Mouse (Mus musculus): ENCODE measurements at regions not wholly inside any gene's neighbourhood (a gene's known extent, or its start where the extent isn't known, plus 50 kb on each side); places are given as distances from the start of the nearest gene placed in this dataset.

DNA sequence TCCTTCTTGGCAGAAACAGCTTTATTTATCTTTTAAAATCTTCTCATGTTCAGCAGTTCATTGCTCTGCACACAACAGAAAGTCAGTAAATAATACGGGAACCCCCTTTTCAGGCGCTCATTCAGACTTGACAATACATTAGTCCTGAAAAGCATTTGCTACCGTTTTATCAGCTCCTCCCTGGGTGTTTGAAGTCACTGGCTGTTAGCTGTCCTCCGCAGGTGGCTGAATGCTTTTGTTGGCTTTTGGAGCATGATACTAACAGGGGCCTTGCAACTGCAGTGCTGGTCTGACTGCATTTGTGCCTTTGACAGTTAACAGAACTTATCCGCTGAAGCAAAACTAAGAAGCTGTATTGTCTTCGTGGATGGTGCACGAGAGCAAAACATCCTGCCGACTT, 135.0 kb upstream of the Gm4301 start:
- no peak for TF ChIP-seq POLR2A (IDR thresholded peaks at IDR 0.05; ENCODE audit: low read depth, low read length)
- TF ChIP-seq CTCF (conservative IDR thresholded peaks at IDR 0.05 in 1 of 2, IDR thresholded peaks at IDR 0.05 in 1 of 2; ENCODE audit: low read depth in 2 of 2, low read length in 2 of 2), result no peak
- no peak for TF ChIP-seq CHD2 (IDR thresholded peaks at IDR 0.05; ENCODE audit: low read length)
- TF ChIP-seq ZNF384 (IDR thresholded peaks at IDR 0.05; ENCODE audit: low read depth, low read length), result no peak
- TF ChIP-seq PAX5 (IDR thresholded peaks at IDR 0.05; ENCODE audit: low read length), result no peak
- no peak for TF ChIP-seq MAX (IDR thresholded peaks at IDR 0.05; ENCODE audit: low read length)
- TF ChIP-seq HCFC1 (IDR thresholded peaks at IDR 0.05; ENCODE audit: low read depth, low read length), result no peak
- TF ChIP-seq KAT2A (IDR thresholded peaks at IDR 0.05; ENCODE audit: insufficient replicate concordance, low read length), result no peak

Measured in CH12.LX (cell line).